Mouse (Mus musculus) embryonic facial prominence, embryonic 10.5 days (tissue): ENCODE measurements around the gene Cep295nl. TPM values are rescaled to one million over a fixed set of nuclear protein-coding genes. Genes with fewer than 3 reads are reported as not detected.
A peak's percentile ranks its signal among the peaks of the same experiment; 100 is the strongest.
"Not testable (repeated sequence)": the region's sequence is repeated elsewhere in the genome, so short reads cannot be mapped to it uniquely, and the experiment has no call there.

ENCODE experiments used
- DNase-seq: peaks from one replicate; pipeline ENCODE4 v3.0.0-alpha.2; 2017; ENCODE audit warnings: low spot score
- H3K27ac ChIP-seq: fragments of 300-500 bp; sonication (generic); replicated peaks from 2 replicates; pipeline ENCODE4 v1.5.1; 2016; ENCODE audit warnings: mild to moderate bottlenecking
- H3K27me3 ChIP-seq: fragments of 300-500 bp; sonication (generic); replicated peaks from 2 replicates; pipeline ENCODE4 v1.6.1; 2016; ENCODE audit warnings: low read depth, mild to moderate bottlenecking; ENCODE audit not compliant: poor library complexity, severe bottlenecking
- H3K36me3 ChIP-seq: fragments of 300-500 bp; sonication (generic); replicated peaks from 2 replicates; pipeline ENCODE4 v1.6.1; 2016; ENCODE audit warnings: mild to moderate bottlenecking, moderate library complexity
- H3K4me1 ChIP-seq: fragments of 300-500 bp; sonication (generic); 2 replicates; pipeline ENCODE4 v1.6.1; 2016
- H3K4me3 ChIP-seq: fragments of 300-500 bp; sonication (generic); 2 replicates; pipeline ENCODE4 v1.5.1; 2016; ENCODE audit warnings: mild to moderate bottlenecking, moderate library complexity
- H3K9me3 ChIP-seq: fragments of 300-500 bp; sonication (generic); 2 replicates; pipeline ENCODE4 v1.6.1; 2016; ENCODE audit warnings: mild to moderate bottlenecking
- WGBS: fragments of 180-500 bp; shearing (Covaris S2); methylation state at CpG from one replicate; pipeline ENCODE4 v1.1.7; 2016; 5-methylcytosine and 5-hydroxymethylcytosine counted together
- polyA plus RNA-seq: library from polyadenylated mRNA; unstranded; fragments of >200 nt; fragmentation: Nextera tagmentation; extraction: Ambion mirVana; gene quantifications from 2 replicates; pipeline ENCODE4 v1.2.1, GENCODE M21; 2016

The Cep295nl gene
- polyA plus RNA-seq, 1 experiment from 2014 or later: 0.56 TPM

- not testable (repeated sequence) for H3K27ac ChIP-seq, H3K27me3 ChIP-seq, DNase-seq, H3K4me1 ChIP-seq, H3K4me3 ChIP-seq
- 79% methylated on average over 2 of the region's 2 CpGs for WGBS
- Histone ChIP-seq H3K36me3 (peaks cover 87% of the 10 kb centered on the region), H3K9me3 (peaks cover 22% of the 10 kb centered on the region)
These were observed 34.3 kb downstream of the Cep295nl start for GRCm38 (mm10) chr11:118307962-118308361.

- DNase-seq, H3K27me3 ChIP-seq, H3K27ac ChIP-seq, H3K4me3 ChIP-seq, H3K4me1 ChIP-seq: not testable (repeated sequence)
- WGBS: 91% methylated on average over 4 of the region's 4 CpGs
- peaks cover 69% of the 10 kb centered on the region for H3K36me3 ChIP-seq
- H3K9me3 ChIP-seq: peaks cover 14% of the 10 kb centered on the region
These were observed 38.3 kb downstream of the Cep295nl start for GRCm38 (mm10) chr11:118303959-118304358.

- DNase-seq: no peak
- peaks cover 37% of the 10 kb centered on the region for H3K36me3 ChIP-seq
- WGBS: 82% methylated on average over 2 of the region's 2 CpGs
- no peak overlapping the region for H3K27ac ChIP-seq
- 0 out of 2 replicates have a peak, but pooled peaks cover 2% of the 10 kb centered on the region for H3K4me1 ChIP-seq
- no peaks in the 10 kb centered on the region for H3K27me3 ChIP-seq
- H3K9me3 ChIP-seq: no peaks in the 10 kb centered on the region
- H3K4me3 ChIP-seq: no peak overlapping the region
These were observed 43.5 kb downstream of the Cep295nl start for GRCm38 (mm10) chr11:118298810-118299209.

GRCm38 (mm10) chr11:118297967-118298366, 44.3 kb downstream of the Cep295nl start:
- no peak for DNase-seq
- no peaks in the 10 kb centered on the region for H3K27me3 ChIP-seq
- peaks cover 29% of the 10 kb centered on the region for H3K36me3 ChIP-seq
- H3K27ac ChIP-seq: no peak overlapping the region
- H3K9me3 ChIP-seq: no peaks in the 10 kb centered on the region
- no peak overlapping the region for H3K4me3 ChIP-seq
- 0 out of 2 replicates have a peak, but pooled peaks cover 2% of the 10 kb centered on the region for H3K4me1 ChIP-seq
- 85% methylated on average over 3 of the region's 3 CpGs for WGBS

- H3K27ac ChIP-seq: no peak overlapping the region
- DNase-seq: no peak
- H3K9me3 ChIP-seq: no peaks in the 10 kb centered on the region
- peaks cover 14% of the 10 kb centered on the region for H3K4me1 ChIP-seq
- H3K4me3 ChIP-seq: no peak overlapping the region
- H3K36me3 ChIP-seq: peaks cover 7% of the 10 kb centered on the region
- no peaks in the 10 kb centered on the region for H3K27me3 ChIP-seq
- 76% methylated on average over 2 of the region's 2 CpGs for WGBS
These were observed 47.3 kb downstream of the Cep295nl start for GRCm38 (mm10) chr11:118295026-118295425.

GRCm38 (mm10) chr11:118292671-118293070, 49.6 kb downstream of the Cep295nl start:
- Histone ChIP-seq H3K4me3 (no peak overlapping the region), H3K9me3 (no peaks in the 10 kb centered on the region), H3K27me3 (no peaks in the 10 kb centered on the region), H3K4me1 (peaks cover 24% of the 10 kb centered on the region), H3K36me3 (peaks cover 4% of the 10 kb centered on the region), H3K27ac (no peak overlapping the region)
- 59% methylated on average over 6 of the region's 6 CpGs for WGBS
- no peak for DNase-seq

GRCm38 (mm10) chr11:118289999-118290889, 52.1 kb downstream of the Cep295nl start, which contains the start of gene Usp36:
TSS of gene Usp36 (minus strand) at chr11:118290244.
- Histone ChIP-seq H3K27me3 (no peaks in the 10 kb centered on the region), H3K9me3 (no peaks in the 10 kb centered on the region), H3K4me1 (peaks cover 24% of the 10 kb centered on the region), H3K27ac (peak within 1 kb of the TSS; percentile 92), H3K36me3 (peaks cover 26% of the 10 kb centered on the region), H3K4me3 (peak within 1 kb of the TSS; percentile 97)
- WGBS: 1% methylated on average over 68 of the region's 68 CpGs
- peak; percentile 100 for DNase-seq

GRCm38 (mm10) chr11:118289562-118289961, 52.7 kb downstream of the Cep295nl start:
- H3K4me3 ChIP-seq: peak overlapping the region; percentile 97
- H3K4me1 ChIP-seq: peaks cover 24% of the 10 kb centered on the region
- no peaks in the 10 kb centered on the region for H3K27me3 ChIP-seq
- whole genome bisulfite sequencing: under 1% methylated on average over 22 of the region's 22 CpGs
- H3K36me3 ChIP-seq: peaks cover 32% of the 10 kb centered on the region
- no peaks in the 10 kb centered on the region for H3K9me3 ChIP-seq
- peak overlapping the region; percentile 92 for H3K27ac ChIP-seq
- DNase-seq: no peak

- H3K27ac ChIP-seq: peak overlapping the region; percentile 92
- H3K4me3 ChIP-seq: peak overlapping the region; percentile 97
- peak; percentile 41 for DNase-seq
- 2% methylated on average over 16 of the region's 16 CpGs for WGBS
- H3K27me3 ChIP-seq: no peaks in the 10 kb centered on the region
- peaks cover 37% of the 10 kb centered on the region for H3K36me3 ChIP-seq
- peaks cover 24% of the 10 kb centered on the region for H3K4me1 ChIP-seq
- no peaks in the 10 kb centered on the region for H3K9me3 ChIP-seq
These were observed 53.2 kb downstream of the Cep295nl start for GRCm38 (mm10) chr11:118289037-118289511.

GRCm38 (mm10) chr11:118287573-118287972, 54.7 kb downstream of the Cep295nl start:
- 96% methylated on average over 9 of the region's 9 CpGs for WGBS
- H3K27me3 ChIP-seq: no peaks in the 10 kb centered on the region

GRCm38 (mm10) chr11:118286434-118286833, 55.9 kb downstream of the Cep295nl start:
- Histone ChIP-seq H3K36me3 (peaks cover 64% of the 10 kb centered on the region), H3K9me3 (no peaks in the 10 kb centered on the region), H3K27ac (no peak overlapping the region), H3K27me3 (no peaks in the 10 kb centered on the region), H3K4me1 (peaks cover 24% of the 10 kb centered on the region), H3K4me3 (no peak overlapping the region)
- WGBS: 92% methylated on average over 9 of the region's 9 CpGs
- no peak for DNase-seq

More at GRCm38 (mm10) chr11:118287573-118287972, 54.7 kb downstream of the Cep295nl start:
- peaks cover 24% of the 10 kb centered on the region for H3K4me1 ChIP-seq
- DNase-seq: no peak
- no peak overlapping the region for H3K27ac ChIP-seq
- peaks cover 52% of the 10 kb centered on the region for H3K36me3 ChIP-seq
- no peak overlapping the region for H3K4me3 ChIP-seq
- no peaks in the 10 kb centered on the region for H3K9me3 ChIP-seq

GRCm38 (mm10) chr11:118285791-118286190, 56.5 kb downstream of the Cep295nl start:
- H3K4me1 ChIP-seq: peaks cover 21% of the 10 kb centered on the region
- H3K4me3 ChIP-seq: no peak overlapping the region
- H3K36me3 ChIP-seq: peaks cover 70% of the 10 kb centered on the region
- H3K27ac ChIP-seq: no peak overlapping the region
- DNase-seq: no peak
- WGBS: 95% methylated on average over 13 of the region's 13 CpGs
- no peaks in the 10 kb centered on the region for H3K9me3 ChIP-seq
- no peaks in the 10 kb centered on the region for H3K27me3 ChIP-seq
